Mouse (Mus musculus) midbrain, embryonic 14.5 days (tissue): ENCODE data around the gene Lrpprc. TPM values are rescaled to one million over a fixed set of nuclear protein-coding genes. Genes with fewer than 3 reads are reported as not detected.

Experiments
- ATAC-seq: fragments of 200-750 bp; cut with Nextera tagmentation; 2 replicates; pipeline ENCODE4 v1.8.0; 2017; ENCODE audit warnings: moderate number of reproducible peaks, moderate library complexity; ENCODE audit not compliant: low FRiP score, low TSS enrichment
- DNase-seq: peaks from one replicate; pipeline ENCODE4 v3.0.0-alpha.2; 2015
- H3K27ac ChIP-seq: fragments of 300-500 bp; sonication (generic); replicated peaks from 2 replicates; pipeline ENCODE4 v1.5.1; 2014; ENCODE audit warnings: mild to moderate bottlenecking, low read depth, low read length, moderate library complexity
- H3K27me3 ChIP-seq: fragments of 300-500 bp; sonication (generic); 2 replicates; pipeline ENCODE4 v1.6.1; 2014; ENCODE audit warnings: low read length, control low read depth, mixed read lengths; ENCODE audit not compliant: control insufficient read depth, insufficient read depth
- H3K36me3 ChIP-seq: fragments of 300-500 bp; sonication (generic); 2 replicates; pipeline ENCODE4 v1.6.1; 2014; ENCODE audit warnings: low read length, control low read depth; ENCODE audit not compliant: control insufficient read depth, insufficient read depth
- H3K4me1 ChIP-seq: fragments of 300-500 bp; sonication (generic); 2 replicates; pipeline ENCODE4 v1.6.1; 2014; ENCODE audit warnings: mild to moderate bottlenecking, antibody characterized with exemption, low read length, control low read depth; ENCODE audit not compliant: control insufficient read depth, insufficient read depth
- H3K4me2 ChIP-seq: fragments of 300-500 bp; sonication (generic); 2 replicates; pipeline ENCODE4 v1.6.1; 2014; ENCODE audit warnings: mild to moderate bottlenecking, low read length, moderate library complexity
- H3K4me3 ChIP-seq: fragments of 300-500 bp; sonication (generic); replicated peaks from 2 replicates; pipeline ENCODE4 v1.5.1; 2014; ENCODE audit warnings: low read depth, low read length
- H3K9ac ChIP-seq: fragments of 300-500 bp; sonication (generic); replicated peaks from 2 replicates; pipeline ENCODE4 v1.6.1; 2014; ENCODE audit warnings: mild to moderate bottlenecking, low read length, moderate library complexity
- H3K9me3 ChIP-seq: fragments of 300-500 bp; sonication (generic); 2 replicates; pipeline ENCODE4 v1.6.1; 2016; ENCODE audit warnings: low read length, control low read depth, mixed read lengths; ENCODE audit not compliant: control insufficient read depth
- WGBS: fragments of 180-500 bp; shearing (Covaris S2); extraction: QIAGEN DNeasy Blood & Tissue Kit; methylation state at CpG from one replicate; pipeline ENCODE4 v1.1.7; 2014; 5-methylcytosine and 5-hydroxymethylcytosine counted together
- polyA plus RNA-seq: library from polyadenylated mRNA; unstranded; fragments of >200 nt; fragmentation: Nextera tagmentation; extraction: Ambion mirVana; gene quantifications from 2 replicates; pipeline ENCODE4 v1.2.1, GENCODE M21; 2014

Lrpprc gene
- polyA plus RNA-seq, 1 experiment from 2014 or later: 51.4 TPM

DNA sequence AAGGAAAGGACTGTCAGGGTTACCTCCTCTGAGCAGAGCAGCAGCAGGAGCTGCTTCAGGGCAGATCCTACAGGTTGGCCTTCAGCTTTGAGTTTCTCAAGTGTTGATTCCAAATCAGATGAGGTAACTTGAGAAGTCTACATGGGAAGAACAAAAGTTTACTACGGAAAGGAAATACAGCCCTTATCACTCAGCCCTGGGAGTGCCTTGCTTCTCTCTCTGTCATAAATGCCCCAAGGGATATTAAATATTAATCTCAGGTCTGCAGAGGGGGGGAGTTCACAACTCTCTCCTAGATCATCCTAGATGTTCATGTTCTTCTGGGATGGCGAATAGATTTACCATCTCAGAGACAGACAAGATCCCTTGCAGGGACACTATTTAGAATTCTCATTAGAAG is 38.3 kb downstream of the Lrpprc start:
- DNase-seq (no peak), ATAC-seq (no peak)
- Histone ChIP-seq H3K9ac (no peak overlapping the region), H3K4me2 (no peak overlapping the region), H3K36me3 (peaks cover 3% of the 10 kb centered on the region; the same call in 1 of the 2 replicates), H3K27me3 (no peaks in the 10 kb centered on the region), H3K4me1 (peaks cover 24% of the 10 kb centered on the region), H3K4me3 (no peak overlapping the region), H3K27ac (peak overlapping the region; percentile 43; the same call in 1 of the 2 replicates), H3K9me3 (no peaks in the 10 kb centered on the region)
- WGBS: 56% methylated on average over 2 of the region's 2 CpGs

DNA sequence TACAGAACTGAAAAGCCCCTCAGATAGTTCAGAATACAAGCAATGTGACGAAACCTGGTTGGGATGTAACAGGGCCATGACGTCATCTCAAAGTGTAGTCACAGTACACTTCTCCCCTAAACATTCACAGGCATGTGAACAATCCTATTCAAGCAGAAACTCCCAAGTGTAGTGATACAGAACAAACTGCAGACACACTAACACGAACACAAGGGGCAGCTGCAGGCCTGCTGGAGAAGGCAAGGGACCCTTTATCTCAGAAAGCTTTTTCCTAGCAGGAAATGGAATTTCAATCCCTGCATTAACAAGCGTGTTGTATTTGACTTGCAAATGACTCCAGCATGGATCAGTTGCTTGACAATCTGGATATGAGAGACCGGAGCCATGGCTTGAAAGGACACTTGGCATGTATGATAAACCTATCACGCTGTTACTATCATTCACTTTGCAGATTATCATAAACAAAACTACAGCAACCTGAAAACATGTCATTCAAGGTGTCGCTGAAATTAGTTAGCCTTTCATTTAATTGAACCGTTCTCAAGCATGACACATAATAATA is 38.9 kb downstream of the Lrpprc start:
- H3K4me1 ChIP-seq: peaks cover 26% of the 10 kb centered on the region

GRCm38 (mm10) chr17:84750130-84750529 is 40.5 kb downstream of the Lrpprc start:
- 54% methylated on average over 4 of the region's 4 CpGs for WGBS
- H3K4me3 ChIP-seq: no peak overlapping the region
- H3K36me3 ChIP-seq: peaks cover 3% of the 10 kb centered on the region; the same call in 1 of the 2 replicates
- no peak overlapping the region for H3K27ac ChIP-seq
- DNase-seq (no peak), ATAC-seq (no peak)
- no peak overlapping the region for H3K9ac ChIP-seq
- no peaks in the 10 kb centered on the region for H3K9me3 ChIP-seq
- H3K4me1 ChIP-seq: peaks cover 29% of the 10 kb centered on the region
- no peaks in the 10 kb centered on the region for H3K27me3 ChIP-seq
- H3K4me2 ChIP-seq: no peak overlapping the region

More for the DNA sequence above, 38.9 kb downstream of the Lrpprc start:
- Histone ChIP-seq H3K36me3 (peaks cover 3% of the 10 kb centered on the region; the same call in 1 of the 2 replicates), H3K4me2 (no peak overlapping the region), H3K27ac (peak overlapping the region; percentile 43; the same call in 1 of the 2 replicates), H3K4me3 (no peak overlapping the region), H3K27me3 (no peaks in the 10 kb centered on the region), H3K9me3 (no peaks in the 10 kb centered on the region), H3K9ac (no peak overlapping the region)
- WGBS: 25% methylated on average over 8 of the region's 8 CpGs
- peak; percentile 70 for DNase-seq
- peak; percentile 55; the same call in 1 of the 2 replicates for ATAC-seq

DNA sequence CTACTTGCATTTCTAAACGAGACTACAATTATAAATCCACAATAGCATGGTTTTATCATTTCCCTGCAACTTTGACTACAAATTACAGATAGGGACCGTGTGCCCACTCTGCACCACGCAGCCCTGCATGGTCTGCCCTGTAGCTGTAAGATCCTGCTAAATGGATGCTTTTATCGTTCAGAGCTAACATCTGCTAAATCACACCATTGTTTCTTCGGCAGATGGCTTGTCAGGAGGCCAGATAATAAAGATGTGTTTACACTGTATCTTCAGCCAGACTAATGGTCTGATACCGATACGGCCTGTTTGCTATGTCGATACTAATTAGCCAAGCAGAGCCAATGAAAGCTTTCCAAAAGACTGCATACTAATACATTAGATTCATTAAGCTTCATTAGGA is 41.3 kb downstream of the Lrpprc start:
- Histone ChIP-seq H3K36me3 (peaks cover 3% of the 10 kb centered on the region; the same call in 1 of the 2 replicates), H3K27me3 (no peaks in the 10 kb centered on the region), H3K9ac (no peak overlapping the region), H3K9me3 (no peaks in the 10 kb centered on the region), H3K4me2 (no peak overlapping the region), H3K4me1 (peaks cover 35% of the 10 kb centered on the region), H3K4me3 (no peak overlapping the region), H3K27ac (no peak overlapping the region)
- WGBS: 46% methylated on average over 8 of the region's 8 CpGs
- no peak for ATAC-seq
- peak; percentile 61 for DNase-seq

GRCm38 (mm10) chr17:84748152-84748682 is 42.4 kb downstream of the Lrpprc start:
- Histone ChIP-seq H3K4me1 (peaks cover 37% of the 10 kb centered on the region), H3K27me3 (no peaks in the 10 kb centered on the region), H3K4me2 (no peak overlapping the region), H3K4me3 (no peak overlapping the region), H3K27ac (0 out of 2 replicates have a peak overlapping the region, but pooled peaks have one; percentile 20), H3K9me3 (no peaks in the 10 kb centered on the region), H3K9ac (no peak overlapping the region), H3K36me3 (peaks cover 3% of the 10 kb centered on the region; the same call in 1 of the 2 replicates)
- ATAC-seq (no peak), DNase-seq (no peak)
- 90% methylated on average over 9 of the region's 9 CpGs for WGBS

- DNase-seq: peak; percentile 53
These were observed 43.4 kb downstream of the Lrpprc start for GRCm38 (mm10) chr17:84747212-84747611.

GRCm38 (mm10) chr17:84745001-84745400 is 45.6 kb downstream of the Lrpprc start:
- Histone ChIP-seq H3K36me3 (peaks cover under 1% of the 10 kb centered on the region; the same call in 1 of the 2 replicates), H3K9ac (no peak overlapping the region), H3K9me3 (no peaks in the 10 kb centered on the region), H3K27me3 (no peaks in the 10 kb centered on the region), H3K4me2 (no peak overlapping the region), H3K4me3 (no peak overlapping the region), H3K27ac (no peak overlapping the region), H3K4me1 (peaks cover 19% of the 10 kb centered on the region)
- 46% methylated on average over 9 of the region's 9 CpGs for WGBS
- DNase-seq (peak; percentile 39), ATAC-seq (no peak)

More at GRCm38 (mm10) chr17:84747212-84747611, 43.4 kb downstream of the Lrpprc start:
- H3K4me1 ChIP-seq: peaks cover 34% of the 10 kb centered on the region
- H3K9ac ChIP-seq: no peak overlapping the region
- H3K9me3 ChIP-seq: no peaks in the 10 kb centered on the region
- peaks cover 3% of the 10 kb centered on the region; the same call in 1 of the 2 replicates for H3K36me3 ChIP-seq
- WGBS: 69% methylated on average over 6 of the region's 6 CpGs
- no peak overlapping the region for H3K4me2 ChIP-seq
- no peak for ATAC-seq
- no peak overlapping the region for H3K4me3 ChIP-seq
- no peaks in the 10 kb centered on the region for H3K27me3 ChIP-seq
- no peak overlapping the region for H3K27ac ChIP-seq

DNA sequence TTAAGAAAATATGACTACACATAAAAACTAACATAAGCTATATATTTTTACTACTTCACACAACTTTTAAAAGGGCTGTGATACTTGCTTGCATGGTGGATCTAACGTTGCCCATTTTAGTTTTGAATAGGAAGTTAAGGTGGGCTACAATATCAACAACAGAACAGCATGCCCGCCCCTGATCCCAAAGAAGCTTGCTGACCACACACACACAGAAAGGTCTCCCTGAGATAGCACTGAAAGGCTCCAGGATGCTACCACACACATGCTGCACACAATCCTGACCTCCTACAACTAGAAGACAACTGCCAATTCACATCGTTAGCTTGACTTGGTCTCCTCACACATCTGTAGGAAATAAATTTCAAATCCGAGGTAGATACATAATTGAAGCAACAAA is 46.3 kb downstream of the Lrpprc start:
- WGBS: 77% methylated on average over 4 of the region's 4 CpGs
- no peak overlapping the region for H3K27ac ChIP-seq
- H3K4me1 ChIP-seq: peaks cover 16% of the 10 kb centered on the region
- no peak overlapping the region for H3K4me2 ChIP-seq
- H3K36me3 ChIP-seq: no peaks in the 10 kb centered on the region; the same call in 1 of the 2 replicates
- DNase-seq (no peak), ATAC-seq (no peak)
- H3K4me3 ChIP-seq: no peak overlapping the region
- no peaks in the 10 kb centered on the region for H3K9me3 ChIP-seq
- no peaks in the 10 kb centered on the region for H3K27me3 ChIP-seq
- H3K9ac ChIP-seq: no peak overlapping the region
